Mouse (Mus musculus) kidney, postnatal 25 days (tissue): Measurements from ENCODE around the gene Phactr4.

Experiments used
- DNase-seq, 2 experiments: peaks; one replicate each; pipeline ENCODE4 v3.0.0; 2021; ENCODE audit warnings: mixed read lengths in 2 of 2

Phactr4 gene

DNA sequence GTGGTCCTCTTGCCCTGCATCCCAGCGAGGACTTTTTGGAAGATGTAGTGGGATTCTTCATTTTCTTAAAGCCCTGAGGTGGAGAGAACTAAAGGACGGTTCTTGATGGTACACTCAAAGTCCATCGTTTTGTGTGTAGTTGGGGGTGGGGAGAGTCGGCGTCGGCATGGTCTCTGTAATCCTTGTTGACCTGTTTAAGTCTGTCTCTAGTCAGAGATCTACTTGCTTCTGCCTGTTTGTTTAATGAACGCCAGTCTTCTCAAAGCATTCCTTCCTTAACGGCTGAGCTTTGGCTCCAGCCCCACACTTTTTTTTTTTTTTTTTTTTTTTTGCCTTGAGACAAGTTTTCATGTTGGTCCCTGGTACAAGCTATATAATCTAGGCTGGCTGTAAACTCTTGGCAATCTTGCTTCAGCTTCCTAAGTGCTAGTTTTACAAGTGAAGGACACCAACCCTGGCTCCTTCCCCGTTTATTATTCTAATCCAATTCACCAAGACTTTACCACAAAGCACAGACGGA is 92.4 kb downstream of the Phactr4 start:
- DNase-seq: no peak

DNA sequence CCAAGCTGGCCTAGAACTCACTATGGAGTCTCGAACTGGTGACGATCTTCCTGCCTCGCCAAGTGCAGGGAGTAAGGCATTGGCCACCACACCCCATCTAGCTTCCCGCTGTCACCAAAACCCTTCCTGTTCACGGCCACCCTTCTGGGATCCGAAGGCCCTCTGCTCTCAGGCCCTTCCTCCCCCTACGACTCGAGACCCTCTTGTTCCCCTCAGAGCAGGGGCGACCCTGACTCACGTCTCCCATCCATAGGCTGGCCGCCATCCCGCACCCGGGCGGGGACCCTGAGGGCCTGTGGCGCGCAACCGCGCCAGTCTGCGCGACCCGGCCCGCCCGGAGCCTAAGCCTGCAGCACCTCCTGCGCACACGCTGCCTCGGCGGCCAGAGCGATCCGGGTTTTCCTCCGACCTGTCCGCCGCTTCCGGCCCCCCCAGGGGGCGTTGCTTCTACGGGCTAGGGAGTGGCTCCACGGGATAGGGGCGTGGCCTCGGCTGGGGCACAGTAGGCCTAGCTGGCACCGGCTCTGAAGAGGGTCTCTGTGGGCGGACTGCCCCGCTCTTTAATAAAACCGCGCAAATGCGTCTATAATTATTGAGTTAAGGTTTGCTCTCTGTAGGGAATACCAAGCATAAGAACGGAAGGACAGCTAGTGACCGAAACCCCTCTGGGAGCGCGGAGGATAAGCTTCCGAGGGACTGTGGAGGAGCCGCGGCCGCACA is 93.0 kb downstream of the Phactr4 start, which contains the start of gene Trnau1ap:
Trnau1ap (minus strand) TSS at position 424 of the 720 bp plus-strand sequence.
- DNase-seq: peak; percentile 95 to 96

DNA sequence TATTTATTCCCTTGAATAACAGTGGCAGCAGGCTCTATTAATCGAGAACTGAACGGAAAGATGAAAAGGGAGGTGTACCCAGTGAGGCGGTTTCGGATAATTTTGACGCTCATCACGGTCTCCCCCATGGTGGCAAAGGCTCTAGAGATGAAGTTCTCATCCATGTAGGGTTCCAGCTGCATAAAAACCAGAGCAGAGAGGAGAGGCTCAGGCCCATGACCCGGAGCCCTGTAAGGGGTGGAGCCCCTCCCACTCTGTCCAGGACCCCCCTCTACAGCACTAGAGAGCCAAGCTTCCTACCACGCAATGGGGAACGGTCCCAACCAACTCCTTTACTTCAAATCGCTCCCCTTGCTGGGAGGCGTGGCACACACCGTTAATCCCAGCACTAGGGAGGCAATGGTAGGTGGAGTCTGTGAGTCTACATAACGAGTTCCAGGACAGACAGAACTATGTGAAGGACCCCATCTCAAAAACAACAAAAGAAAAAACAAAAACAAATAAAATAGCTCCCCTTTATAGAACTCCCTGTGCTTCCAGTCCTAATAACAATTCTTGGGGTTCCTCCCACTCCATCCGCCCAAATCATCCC is 93.8 kb downstream of the Phactr4 start:
- DNase-seq: no peak

- peak in 1 of 2 experiments; percentile 53 for DNase-seq
Measured at GRCm38 (mm10) chr4:132326481-132326880, 95.8 kb downstream of the Phactr4 start.

- DNase-seq: peak; percentile 56 to 60
Measured at GRCm38 (mm10) chr4:132315711-132316110, 106.6 kb downstream of the Phactr4 start.

- no peak for DNase-seq
Measured at GRCm38 (mm10) chr4:132312627-132313026, 109.7 kb downstream of the Phactr4 start.

DNA sequence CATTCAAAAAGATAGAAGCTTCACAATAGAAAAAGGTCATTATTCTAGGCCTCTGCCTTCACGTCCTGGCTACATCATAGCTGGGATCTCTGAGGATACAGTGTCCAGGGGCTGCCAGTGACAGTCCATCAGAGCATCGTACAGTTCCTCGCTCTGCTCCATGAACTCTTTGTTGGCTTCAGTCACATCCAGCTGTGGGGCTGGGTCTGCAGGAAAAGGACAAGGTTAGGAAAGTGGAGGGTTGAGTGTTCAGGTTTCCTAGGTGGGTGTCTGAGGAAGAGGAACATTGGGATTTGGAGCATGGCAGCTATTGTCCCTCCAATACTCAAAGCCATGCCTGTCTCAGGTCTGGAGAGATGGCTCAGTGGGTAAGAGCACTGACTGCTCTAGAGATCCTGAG is 110.5 kb downstream of the Phactr4 start:
- DNase-seq: no peak

GRCm38 (mm10) chr4:132311209-132311608 is 111.1 kb downstream of the Phactr4 start:
- no peak for DNase-seq

DNA sequence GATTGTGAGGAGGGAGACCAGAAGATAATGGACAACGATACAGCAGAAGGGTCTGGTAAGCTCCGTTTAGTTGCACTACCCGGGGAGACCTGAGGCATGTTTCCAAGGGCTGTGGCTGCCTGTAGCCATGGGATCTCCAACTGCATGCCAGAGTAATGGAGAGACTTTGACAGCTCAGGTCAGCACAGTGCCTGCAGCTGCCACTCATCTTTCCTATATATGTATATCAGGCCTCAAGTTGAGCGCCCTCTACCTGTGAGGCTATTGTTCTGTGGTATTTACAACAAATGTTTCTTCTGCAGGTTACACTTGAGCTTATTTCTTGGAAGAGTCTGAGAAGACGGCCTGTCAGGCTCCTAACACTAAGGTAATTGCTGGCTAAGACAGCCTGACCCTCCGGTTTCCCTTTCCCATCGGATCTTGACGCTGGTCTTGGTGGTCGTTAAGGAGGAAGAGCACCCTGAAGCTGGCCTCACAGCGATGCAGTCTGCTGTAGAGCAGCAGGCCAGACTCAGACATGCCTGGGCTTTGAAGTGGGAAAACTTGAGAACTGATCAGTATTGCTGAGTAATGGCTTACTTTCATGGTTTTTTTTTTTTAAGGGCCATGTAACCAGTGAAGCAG is 112.3 kb downstream of the Phactr4 start:
- DNase-seq: peak; percentile 60 to 75

GRCm38 (mm10) chr4:132309140-132309848 is 113.0 kb downstream of the Phactr4 start:
- DNase-seq: no peak

- DNase-seq: peak; percentile 93 to 95
Measured at GRCm38 (mm10) chr4:132308437-132309139, 113.7 kb downstream of the Phactr4 start.

- no peak for DNase-seq
Measured at GRCm38 (mm10) chr4:132306004-132306403, 116.3 kb downstream of the Phactr4 start.
